Mouse (Mus musculus) lung, postnatal 0 days (tissue): ENCODE measurements around the gene Lmod3.

Experiments
- CTCF ChIP-seq: IDR thresholded peaks from 2 replicates; pipeline ENCODE4 v1.5.1; 2016; ENCODE audit warnings: antibody characterized with exemption, mild to moderate bottlenecking
- EP300 ChIP-seq: IDR thresholded peaks from 2 replicates; pipeline ENCODE4 v1.6.1; 2016; ENCODE audit warnings: antibody characterized with exemption, mild to moderate bottlenecking, control low read depth

GRCm38 (mm10) chr6:97273777-97274176 is 21.2 kb upstream of the Lmod3 start:
- no peak for TF ChIP-seq CTCF
- no peak for TF ChIP-seq EP300
